1 mouse cellular context compared by ENCODE assay signal in the genomic region with DNA sequence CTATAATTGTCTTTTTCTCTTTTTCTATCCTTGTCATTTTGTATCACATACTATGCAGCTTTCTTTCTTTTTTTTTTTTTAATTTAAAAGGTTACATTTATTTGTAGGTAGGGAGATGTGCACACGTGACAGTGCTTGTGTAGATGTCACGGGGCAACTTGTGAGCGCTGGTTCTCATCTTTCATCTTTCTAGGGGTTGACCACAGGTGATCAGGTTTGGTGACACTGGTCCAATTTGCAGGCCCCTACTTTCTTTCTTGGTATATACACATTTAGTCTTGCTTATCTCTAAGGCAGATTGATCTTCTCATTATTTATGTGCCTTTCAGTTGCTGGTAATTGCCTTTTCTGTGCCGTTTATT.
A peak's percentile ranks its signal among the peaks of the same experiment; 100 is the strongest.
TF ChIP-seq lines count a peak whose summit lies in the region.

No protein-coding gene starts in this region.

TF ChIP-seq in CH12.LX, 34 proteins besides CTCF, POLR2A, EP300 and RAD21 (continued from another document):
- peak; percentile 15; the same call in 1 of the 2 replicates for TF ChIP-seq MYC (IDR thresholded peaks at IDR 0.05; ENCODE audit: low read depth, low read length)
- TF ChIP-seq MXI1 (IDR thresholded peaks at IDR 0.05; ENCODE audit: low read depth, low read length) = peak; percentile 80
